Mouse (Mus musculus) spleen, adult 18-20 months (tissue): Measurements from ENCODE around the gene Pithd1.
"Not testable (repeated sequence)": the region's sequence is repeated elsewhere in the genome, so short reads cannot be mapped to it uniquely, and the experiment has no call there.

ENCODE experiments used
- DNase-seq, 2 experiments: peaks; one replicate each; pipeline ENCODE4 v3.0.0; 2022; ENCODE audit warnings: mixed read lengths in 2 of 2

The Pithd1 gene

DNA sequence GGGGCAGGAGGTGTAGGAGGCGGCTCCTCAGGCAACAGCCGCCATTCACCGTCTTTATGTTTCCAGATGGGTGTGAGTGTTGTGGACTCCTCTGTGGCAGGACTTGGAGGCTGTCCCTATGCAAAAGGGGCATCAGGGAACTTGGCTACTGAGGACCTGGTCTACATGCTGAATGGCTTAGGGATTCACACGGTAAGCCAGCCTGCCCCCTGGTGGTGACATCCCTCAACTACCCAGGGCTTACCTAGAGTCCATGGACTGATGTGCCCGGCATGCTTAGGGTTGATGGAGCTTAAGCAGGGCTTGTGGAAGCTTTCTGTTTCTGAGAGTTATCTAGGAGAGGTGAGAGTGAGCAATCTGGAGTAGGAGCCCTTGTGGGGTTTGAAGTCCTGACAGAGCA, 26.3 kb downstream of the Pithd1 start:
- DNase-seq, result peak; percentile 63 to 86

DNA sequence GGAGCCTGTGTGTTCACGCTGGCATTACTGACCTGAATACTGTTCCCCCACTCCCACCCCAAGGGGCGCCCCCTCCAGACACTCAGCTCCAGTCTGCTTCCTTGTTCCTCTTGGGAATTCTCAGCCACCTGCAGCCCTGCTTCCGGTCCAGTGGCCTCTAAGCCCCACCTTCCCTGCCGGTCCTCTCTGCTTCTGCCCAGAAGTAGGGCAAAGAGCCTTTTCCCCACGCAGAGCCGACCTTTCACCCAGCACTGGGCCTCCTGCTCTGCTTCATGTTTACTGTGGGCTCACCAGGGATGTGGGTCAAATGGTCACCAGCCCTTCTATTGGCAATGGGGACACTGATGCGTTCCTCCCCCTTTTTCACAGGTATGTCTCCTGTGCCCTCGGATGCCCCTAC, 28.7 kb downstream of the Pithd1 start:
- no peak for DNase-seq

DNA sequence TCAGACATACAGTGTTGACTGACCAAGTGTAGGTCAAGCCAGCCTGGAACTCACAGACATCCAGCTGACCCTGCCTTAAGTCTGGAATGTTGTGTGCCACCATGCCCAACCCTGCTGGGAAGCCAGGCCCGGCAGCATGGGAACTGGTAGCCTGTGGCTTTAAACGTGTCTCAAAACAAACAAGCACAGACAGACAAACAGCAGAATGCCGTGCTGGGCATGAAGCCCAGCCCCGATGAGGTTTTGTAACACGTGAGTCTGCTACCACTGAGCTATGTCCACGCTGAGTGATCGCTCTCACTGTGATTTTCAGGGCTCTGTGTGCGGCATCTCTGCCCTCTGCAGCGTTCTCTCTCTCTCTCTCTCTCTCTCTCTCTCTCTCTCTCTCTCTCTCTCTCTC, 31.2 kb downstream of the Pithd1 start:
- DNase-seq, result no peak

DNA sequence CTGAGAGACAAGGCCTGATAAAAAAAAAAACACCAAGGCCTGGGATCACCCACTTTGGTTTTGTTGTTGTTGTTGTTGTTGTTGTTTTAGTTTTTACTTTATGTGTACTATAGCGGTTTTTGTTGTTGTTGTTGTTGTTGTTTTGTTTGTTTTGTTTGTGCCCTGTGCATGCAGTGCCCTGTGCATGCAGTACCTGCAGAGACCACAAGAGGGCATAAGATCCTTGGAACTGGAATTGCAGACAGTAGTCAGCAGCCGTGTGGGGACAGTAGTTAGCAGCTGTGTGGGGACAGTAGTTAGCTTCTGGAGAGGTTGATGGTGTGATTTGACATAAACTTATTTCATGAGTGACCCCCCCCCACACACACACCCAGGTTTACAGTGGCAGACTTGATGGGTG, 32.8 kb downstream of the Pithd1 start:
- peak in 1 of 2 experiments; percentile 77 for DNase-seq

DNA sequence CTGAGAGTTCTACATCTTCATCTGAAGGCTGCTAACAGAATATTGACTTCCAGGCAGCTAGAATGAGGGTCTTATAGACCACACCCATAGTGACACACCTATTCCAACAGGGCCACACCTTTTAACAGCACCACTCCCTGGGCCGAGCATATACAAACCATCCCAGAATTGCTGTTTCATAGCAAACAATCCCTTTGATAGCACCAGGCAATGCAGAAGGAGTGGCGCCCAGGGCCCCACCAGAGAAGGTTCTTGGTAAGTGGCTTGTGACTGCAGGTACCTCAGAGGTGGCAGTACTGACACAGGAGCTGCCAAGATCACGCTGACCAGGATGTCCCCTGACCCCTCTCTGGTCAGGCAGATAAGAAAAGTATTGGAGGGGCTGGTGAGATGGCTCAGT, 33.9 kb downstream of the Pithd1 start:
- no peak for DNase-seq

DNA sequence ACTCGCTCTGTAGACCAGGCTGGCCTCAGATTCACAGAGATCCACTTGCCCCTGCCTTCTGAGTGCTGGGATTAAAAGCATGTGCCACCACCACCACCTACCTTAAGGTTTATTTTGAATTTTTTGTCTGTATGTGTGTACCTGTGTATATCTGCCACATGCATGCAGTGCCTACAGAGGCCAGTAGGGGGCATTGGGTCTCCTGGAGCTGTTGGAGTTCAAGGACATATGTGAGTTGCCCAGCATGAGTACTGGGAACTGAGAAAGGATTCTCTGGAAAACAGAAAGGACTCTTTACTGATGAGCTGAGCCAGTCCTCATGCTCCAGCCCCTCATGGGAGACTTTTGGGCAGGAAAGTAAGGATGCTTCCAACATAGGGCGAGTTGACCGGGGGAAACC, 35.6 kb downstream of the Pithd1 start:
- DNase-seq, result no peak

DNA sequence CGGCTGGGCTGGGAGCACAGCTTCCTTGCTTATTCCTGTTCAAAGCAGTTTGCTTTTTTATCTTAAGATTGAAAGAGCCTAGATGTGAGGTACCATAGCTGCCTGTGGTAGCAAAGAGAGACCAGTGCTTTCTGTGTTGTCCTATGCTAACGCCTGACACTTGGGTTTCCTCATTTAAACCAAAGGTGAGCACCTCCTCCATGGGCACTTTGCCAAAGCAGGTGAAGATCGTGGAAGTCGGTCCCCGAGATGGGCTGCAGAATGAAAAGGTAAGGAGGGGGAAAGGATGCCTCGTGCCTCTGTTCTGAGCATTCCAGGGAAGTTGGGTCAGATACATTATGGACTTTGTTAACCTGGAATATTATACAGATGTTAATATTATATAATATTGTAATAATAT, 36.7 kb downstream of the Pithd1 start:
- no peak for DNase-seq

DNA sequence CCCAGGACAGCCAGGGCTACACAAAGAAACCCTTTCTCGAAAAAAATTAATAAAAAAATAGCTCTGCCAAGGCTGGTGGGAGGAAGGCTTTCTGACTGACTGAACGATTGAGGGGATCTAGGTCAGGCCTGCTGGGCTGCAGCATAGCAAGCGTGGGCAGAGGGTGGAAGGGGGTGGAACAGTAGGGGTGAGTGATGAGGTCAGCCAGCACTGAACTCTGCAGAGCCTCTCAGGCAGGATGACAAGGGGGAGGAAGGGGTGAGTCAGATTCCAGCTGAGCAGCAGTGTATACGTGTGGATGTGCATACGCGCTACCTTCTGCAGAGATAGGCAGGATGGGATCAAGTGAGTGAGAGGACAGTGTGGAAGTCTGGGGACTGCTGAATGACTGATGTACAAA, 37.2 kb downstream of the Pithd1 start:
- DNase-seq, result no peak

DNA sequence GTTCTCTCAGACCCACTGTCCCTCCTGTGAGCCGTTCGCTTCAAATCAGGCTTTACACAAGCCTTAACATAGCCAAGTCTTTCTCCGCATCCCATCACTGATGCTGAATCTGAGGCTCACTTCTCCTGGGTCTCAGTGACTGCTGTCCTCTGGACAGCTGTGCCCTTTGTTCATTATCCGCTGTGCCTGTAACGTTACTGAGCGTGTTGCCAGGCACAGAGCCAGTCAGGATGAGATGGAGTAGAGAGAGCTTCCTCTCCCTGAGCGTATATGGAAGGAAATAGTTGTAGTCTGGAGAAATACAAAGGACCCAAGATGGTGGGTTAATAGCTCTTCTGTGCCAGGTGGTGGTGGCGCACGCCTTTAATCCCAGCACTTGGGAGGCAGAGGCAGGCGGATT, 37.6 kb downstream of the Pithd1 start:
- DNase-seq, result no peak

DNA sequence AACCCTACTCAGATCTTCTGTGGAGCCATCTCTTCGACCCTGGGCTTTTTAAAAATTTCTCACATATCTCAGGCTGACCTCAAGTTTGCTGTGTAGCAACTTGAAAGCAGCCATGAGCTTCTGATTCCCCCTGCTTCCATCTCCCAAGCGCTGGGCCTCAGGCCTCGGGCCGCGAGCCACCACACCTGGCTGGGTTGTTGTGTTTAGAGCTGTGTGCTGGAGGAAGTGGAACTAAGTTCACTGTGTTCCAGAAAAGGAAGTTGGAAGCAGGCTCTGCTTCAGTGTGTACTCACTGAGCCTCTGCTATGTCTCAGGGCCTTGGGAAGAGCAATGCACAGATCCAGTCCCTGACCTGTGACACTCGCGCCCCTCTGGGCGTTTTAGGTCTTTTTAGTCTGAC, 38.9 kb downstream of the Pithd1 start:
- no peak for DNase-seq

DNA sequence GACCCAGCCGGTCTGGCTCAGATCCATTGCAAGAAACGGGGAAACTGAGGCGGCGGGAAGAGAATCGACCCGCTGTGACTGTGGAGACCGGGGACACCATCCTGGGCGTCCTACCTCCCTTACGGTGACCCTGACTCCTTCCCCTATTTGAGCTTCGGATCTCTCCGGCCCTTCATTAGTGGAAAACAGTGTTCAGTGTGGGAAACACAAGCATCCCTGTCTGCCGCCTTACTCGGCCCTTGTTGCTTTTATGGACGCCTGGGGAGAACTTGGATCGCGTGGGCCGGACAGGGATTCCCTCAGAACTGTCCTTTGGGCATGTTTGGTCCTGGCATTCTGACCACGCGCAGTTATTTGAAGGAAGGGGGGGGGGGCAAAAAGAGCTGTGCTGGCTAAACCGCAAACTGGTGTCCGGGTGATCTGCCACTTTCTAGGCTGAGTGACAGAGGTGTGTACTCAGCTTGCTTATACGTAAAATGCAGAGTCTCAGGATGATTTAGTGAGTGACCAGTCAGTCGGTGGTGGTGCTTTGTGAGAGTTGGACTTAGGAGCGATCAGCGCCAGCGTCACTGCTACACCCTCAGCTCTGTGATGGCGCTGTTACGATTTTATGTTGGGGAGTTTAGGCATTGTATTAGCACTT, 40.3 kb downstream of the Pithd1 start:
- DNase-seq, result peak in 1 of 2 experiments; percentile 23

DNA sequence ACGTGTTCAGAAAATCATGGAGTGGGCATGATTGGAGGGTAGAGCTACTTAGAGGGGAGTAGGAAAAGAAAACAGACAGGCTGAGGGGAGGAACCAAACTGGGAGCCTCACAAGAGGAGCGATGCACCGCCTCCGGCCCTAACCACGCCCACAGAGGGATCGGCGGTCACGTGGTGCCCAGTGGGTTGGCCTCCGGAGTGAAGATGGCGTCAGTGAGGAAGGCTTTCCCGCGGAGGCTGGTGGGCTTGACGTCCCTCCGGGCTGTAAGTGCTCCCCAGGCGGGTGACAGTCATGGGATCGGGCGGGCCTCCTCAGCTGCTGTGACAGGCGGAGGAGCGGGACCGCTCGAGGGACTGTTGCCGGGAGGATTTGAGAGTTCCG, 40.8 kb downstream of the Pithd1 start, which contains the start of gene Hmgcl:
Gene Hmgcl (plus strand): TSS at position 171 of the 381 bp plus-strand sequence.
- peak; percentile 88 to 98 for DNase-seq

DNA sequence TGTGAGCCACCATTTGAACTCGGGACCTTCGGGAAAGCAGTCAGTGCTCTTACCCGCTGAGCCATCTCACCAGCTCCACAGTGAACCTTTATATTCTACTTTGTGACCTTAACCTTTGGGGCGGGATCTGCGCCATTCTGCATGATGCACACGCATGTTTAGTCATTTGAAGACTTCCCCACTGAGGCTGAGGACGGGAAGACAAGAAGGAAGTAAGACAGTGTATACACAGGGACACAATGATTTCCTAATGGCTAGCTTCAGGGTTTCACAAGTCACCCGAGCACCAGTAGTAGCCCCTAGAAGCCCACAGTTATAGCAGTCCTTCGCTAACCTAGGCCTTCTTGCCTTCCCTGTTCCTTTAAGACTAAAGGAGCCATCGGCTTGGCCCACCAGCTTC, 41.4 kb downstream of the Pithd1 start:
- DNase-seq, result no peak

DNA sequence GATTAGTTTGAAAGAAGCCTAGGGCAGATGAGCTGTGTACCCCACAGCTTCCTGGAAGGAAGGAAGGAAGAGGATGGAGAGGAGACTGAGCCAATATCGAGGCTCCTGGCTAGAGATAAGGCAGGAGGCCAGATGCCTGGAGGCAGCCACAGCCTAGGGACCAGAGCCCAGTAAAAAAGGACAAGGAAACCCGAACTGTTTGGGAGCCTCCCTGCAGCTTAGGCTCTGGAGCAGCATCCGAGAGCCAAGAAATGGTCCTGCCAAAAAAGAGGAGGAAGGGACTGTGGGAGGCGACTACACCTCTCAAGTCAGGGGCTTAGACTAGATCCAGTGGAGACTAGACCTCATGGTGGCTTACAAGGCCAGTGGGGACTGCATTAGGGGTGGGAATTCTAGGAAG, 43.7 kb downstream of the Pithd1 start:
- DNase-seq, result no peak

DNA sequence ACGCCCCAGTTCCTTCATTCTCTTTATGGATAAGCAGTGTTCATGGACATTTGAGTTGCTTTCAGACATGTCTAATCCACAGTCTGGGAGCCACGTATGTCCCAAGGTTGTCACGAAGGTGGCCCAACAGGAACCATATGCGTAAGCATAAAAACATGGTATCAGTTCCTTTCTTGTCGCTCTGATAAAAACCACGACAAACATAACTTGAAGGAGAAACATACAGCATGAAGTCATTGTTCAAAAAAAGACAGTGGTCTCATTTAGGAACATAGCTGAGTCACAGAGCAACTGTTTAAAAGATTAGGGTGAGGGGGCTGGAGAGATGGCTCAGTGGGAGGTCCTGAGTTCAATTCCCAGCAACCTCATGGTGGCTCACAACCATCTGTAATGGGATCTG, 44.9 kb downstream of the Pithd1 start:
- no peak for DNase-seq

DNA sequence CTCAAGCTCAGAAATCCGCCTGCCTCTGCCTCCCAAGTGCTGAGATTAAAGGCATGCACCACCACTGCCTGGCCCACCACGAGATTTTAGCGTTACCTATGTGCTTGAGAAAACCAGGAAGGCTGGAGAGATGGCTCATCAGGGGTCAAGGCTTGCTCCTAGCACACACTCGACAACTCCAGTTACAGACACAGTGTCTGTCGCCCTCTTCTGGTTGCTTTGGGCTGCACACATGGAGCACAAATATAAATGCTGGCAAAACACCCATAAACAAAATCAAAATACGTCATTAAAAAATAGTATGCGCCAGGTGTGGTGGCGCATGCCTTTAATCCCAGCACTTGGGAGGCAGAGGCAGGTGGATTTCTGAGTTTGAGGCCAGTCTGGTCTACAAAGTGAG, 46.0 kb downstream of the Pithd1 start:
- not testable (repeated sequence) for DNase-seq

DNA sequence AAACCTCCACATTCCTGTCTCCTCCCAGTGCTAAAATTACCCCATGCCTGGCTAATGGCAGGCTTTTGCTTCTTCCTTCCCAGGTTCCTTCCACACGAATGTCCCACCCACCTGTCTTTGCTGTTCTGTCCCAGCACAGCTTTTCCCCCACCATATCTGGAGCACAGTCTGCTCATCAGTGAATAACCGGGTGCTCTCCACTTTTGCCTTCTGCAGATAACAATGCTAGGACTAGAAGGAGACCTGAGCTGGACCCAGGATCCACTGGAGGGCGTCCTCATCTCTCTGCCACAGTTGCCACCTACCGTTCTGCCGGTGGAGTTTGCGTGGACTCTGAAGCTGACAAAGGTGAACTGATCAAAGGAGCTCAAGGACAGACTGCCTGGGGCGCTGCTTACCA, 48.2 kb downstream of the Pithd1 start:
- DNase-seq, result no peak

DNA sequence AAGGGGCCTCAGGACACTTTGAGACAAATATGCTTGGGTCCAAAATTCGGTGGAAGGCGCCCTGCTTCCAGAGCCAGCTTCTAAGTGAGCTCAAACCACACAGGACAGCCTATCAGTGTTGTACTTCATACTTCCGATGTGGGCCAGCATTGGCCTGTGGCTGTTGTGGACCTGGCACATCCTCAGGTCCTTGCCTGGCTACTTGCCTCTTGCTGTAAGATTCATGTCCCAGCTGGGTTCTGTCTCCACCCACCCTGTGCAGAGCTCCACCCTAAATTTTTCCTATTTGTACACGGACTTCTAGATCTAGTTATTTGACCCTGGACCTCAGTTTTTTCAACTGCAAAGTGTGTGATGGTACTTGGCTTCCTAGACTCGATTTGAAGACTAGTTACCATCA, 51.6 kb downstream of the Pithd1 start:
- DNase-seq, result no peak

DNA sequence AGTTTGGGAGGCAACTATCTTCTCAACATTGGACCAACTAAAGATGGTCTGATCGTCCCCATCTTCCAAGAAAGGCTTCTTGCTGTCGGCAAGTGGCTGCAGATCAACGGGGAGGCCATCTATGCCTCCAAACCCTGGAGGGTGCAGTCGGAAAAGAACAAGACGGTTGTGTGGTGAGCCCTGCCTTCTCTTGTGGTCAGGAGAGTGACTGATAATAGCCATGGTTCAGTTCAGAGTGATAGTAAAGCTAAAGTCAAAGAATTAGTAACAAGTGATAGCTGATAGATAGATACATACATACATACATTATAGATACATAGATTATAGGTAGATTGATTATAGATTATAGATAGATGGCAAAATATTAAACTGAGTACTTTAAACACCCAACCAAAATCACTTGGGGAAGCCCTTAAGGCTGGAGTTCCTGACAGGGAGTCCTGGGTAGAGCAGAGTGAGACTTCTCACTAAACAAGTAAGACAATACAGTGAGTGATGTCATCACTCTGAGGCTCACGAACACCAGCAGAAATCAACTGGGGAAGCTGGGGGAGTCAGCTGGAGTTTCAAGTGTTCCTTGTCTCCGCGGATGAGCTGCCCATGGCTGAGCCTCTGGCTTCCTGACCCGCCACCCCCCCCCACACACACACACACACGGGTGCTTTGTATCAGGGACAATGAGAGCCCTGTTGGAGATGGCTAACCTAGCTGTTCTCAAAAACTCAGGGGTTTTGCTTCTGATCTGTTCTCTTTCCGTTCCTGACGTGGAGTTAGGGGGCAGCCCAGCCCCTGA, 52.2 kb downstream of the Pithd1 start:
- DNase-seq, result no peak

DNA sequence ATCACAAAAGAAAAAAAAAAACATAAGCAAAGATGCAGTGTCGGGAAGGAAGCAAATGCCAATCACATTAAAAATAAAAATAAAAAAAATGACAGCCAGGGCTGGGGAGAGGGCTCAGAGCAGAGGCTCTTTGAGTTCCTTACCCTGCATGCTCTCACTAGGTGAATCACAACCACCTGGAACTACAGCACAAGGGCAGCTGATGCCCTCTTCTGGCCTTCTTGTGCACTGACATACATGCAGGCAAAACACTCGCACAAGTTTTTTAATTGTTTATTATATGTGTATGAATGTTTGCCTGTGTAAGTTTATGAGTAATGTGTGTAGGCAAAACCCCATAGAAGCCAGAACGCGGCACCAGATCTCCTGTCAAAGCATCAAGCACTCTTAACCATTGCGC, 55.2 kb downstream of the Pithd1 start:
- peak in 1 of 2 experiments; percentile 32 for DNase-seq

DNA sequence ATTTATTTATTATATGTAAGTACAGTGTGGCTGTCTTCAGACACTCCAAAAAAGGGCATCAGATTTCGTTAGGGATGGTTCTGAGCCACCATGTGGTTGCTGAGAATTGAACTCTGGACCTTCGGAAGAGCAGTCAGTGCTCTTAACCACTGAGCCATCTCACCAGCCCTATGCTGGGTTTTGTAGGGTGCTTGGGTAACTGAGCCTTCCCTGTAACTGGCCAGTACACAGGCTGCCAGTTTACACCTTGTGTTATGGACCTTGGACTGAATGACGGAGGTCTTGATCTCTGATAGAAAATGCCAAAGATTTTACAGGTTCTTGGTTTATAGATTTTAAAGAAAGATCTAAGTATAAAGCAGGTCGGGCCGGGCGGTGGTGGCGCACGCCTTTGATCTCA, 56.8 kb downstream of the Pithd1 start:
- DNase-seq, result no peak

DNA sequence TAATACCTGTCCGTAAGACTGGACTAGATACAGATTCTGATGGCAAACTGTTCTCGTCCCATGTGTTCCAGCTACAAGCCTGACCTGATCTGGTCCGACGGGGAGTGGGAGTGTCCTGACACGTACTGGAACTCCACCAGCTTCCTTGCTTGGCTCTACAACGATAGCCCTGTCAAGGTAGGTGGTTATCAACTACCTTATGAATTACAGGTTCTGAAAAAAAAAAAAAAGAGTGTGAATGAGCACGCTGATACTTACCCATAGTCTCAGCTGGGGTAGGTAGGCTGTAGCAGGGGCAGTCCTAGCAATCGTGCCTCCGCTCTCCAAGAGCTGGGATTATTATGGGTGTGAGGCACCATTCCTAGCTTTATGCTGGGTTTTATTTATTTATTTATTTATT, 57.2 kb downstream of the Pithd1 start:
- no peak for DNase-seq

DNA sequence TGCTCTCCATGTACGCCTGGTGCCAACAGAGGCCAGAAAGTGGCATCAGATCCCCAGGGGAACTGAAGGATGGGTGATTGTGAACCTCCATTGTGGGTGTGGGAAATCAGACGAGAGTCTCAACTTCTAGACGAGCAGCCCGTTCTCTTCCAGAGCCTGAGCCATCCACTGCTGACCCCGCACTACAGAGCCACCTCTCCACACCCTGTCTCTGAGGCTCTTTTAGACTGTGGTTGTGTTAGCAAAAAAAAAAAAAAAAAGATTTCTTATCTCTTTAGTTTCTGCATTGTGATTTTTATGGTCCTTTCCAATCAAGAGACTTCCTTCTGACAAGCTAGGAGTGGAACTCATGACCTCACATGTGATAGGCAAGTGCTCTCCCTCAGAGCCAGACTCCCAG, 57.7 kb downstream of the Pithd1 start:
- no peak for DNase-seq

DNA sequence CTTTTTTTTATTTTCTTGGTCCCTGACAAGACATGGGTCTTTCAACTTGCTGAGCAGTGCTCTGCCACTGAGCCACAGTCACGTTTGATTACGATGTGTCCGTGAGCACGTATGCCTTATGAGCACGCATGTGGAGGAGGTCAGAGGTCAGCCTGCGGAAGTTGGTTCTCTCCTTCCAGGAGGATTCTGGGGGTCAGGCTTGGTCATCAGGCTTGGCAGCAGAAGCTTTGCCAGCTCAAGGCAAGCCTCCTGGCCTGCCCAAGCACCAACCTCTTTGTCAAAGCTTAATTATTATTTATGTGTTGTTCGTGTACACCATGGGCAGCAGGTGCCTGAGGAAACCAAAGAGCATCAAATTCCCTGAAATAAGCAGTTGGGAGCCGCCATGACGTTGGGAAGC, 58.7 kb downstream of the Pithd1 start:
- DNase-seq, result no peak

DNA sequence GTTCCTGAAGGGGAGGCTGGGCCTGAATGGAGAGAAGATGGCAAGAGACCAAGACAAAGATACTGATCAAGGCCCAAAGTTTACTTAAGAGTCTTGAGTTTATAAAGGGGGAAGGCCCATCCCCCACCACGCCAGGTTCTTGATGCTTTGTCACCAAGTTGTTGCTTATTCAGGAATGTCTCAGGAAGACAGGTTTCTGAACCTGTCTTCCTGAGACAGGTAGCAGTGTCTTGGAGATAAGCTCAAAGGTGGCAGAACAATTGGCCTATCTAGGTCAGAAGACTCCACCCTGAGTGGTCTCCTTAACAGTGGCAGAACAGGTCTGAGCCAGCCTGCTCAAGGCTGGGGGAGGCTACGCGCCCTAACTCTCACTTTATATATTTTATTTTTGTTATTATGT, 60.2 kb downstream of the Pithd1 start:
- DNase-seq, result no peak
